36 mouse cellular contexts compared by ENCODE assay signal in the genomic region with DNA sequence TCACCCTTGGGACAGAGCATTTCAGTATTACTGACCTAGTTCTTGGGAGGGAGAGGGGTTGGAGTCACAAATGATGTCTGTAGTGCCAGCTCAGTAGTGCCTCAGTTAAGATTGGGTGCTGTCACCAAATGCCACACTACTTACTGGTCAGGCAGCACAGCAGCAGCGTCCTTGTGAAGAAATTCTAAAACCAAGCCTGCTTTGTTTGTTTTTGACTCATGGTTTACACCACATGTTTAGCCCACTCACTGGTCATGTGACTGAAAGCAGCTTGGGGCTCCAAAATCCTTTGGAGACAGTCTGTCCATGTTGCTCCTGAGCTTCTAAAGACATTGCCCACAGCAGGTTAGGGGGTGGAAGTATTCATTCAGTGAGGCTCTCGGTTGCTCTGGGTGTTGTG. TPM values are rescaled to one million over a fixed set of nuclear protein-coding genes. Genes with fewer than 3 reads are reported as not detected.
DNase-seq lines count a peak whose midpoint lies in the region; ATAC-seq and TF ChIP-seq lines count a peak whose summit lies in the region.
"Had no signal": no experiment of that assay in that cellular context is flagged by ENCODE, and none has a peak within 500 bp of the region (broad histone marks: within the 10 kb centered on the region; RNA-seq: fewer than 3 reads in every experiment).

No protein-coding gene starts in this region.

- H3ac ChIP-seq in C2C12 (ENCODE audit: control insufficient read depth, insufficient read length, low read depth) (no peak overlapping the region), myocyte (ENCODE audit: control insufficient read depth, insufficient read length) (no peak overlapping the region)

- DNase-seq in heart, adult 11 months: peak; percentile 80
- DNase-seq in heart, postnatal 10 days: no peak
- peak; percentile 9 to 14 for DNase-seq in layer of hippocampus, postnatal 36 days
- DNase-seq in layer of hippocampus, postnatal 25 days (ENCODE audit: extremely low spot score in 1 of 2, low spot score in 1 of 2): no peak
- no peak for DNase-seq in liver, embryonic 11.5 days (ENCODE audit: low spot score)
- DNase-seq: adrenal gland, adult 8-10 months; cerebellum, adult 11-12 months; cerebellum, adult 9-11 months; forebrain, postnatal 0 days; gastrocnemius, postnatal 14 days; kidney, postnatal 14 days; liver, postnatal 0 days; lung, postnatal 36 days; retina, postnatal 1 day; spleen, adult 18-20 months; thymus, postnatal 36 days had no signal

- H3K27me3 ChIP-seq in C2C12 (ENCODE audit: control insufficient read depth, insufficient read depth, insufficient read length) (no peaks in the 10 kb centered on the region), myocyte (ENCODE audit: control insufficient read depth, insufficient read depth, insufficient read length) (no peaks in the 10 kb centered on the region)
- H3K27me3 ChIP-seq in liver, embryonic 11.5 days (replicated peaks; ENCODE audit: control insufficient read depth, insufficient read depth, low read length): no peaks in the 10 kb centered on the region
- H3K27me3 ChIP-seq: forebrain, embryonic 12.5 days; limb, embryonic 13.5 days; liver, embryonic 12.5 days; midbrain, embryonic 12.5 days had no signal

- H3K36me3 ChIP-seq in C2C12 (ENCODE audit: control insufficient read depth, insufficient read depth): no peaks in the 10 kb centered on the region
- no peaks in the 10 kb centered on the region for H3K36me3 ChIP-seq in myocyte (ENCODE audit: control insufficient read depth, insufficient read depth)
- H3K36me3 ChIP-seq in liver, embryonic 11.5 days (ENCODE audit: control insufficient read depth, insufficient read depth, low read length): no peaks in the 10 kb centered on the region
- H3K36me3 ChIP-seq: forebrain, embryonic 12.5 days; limb, embryonic 13.5 days; liver, embryonic 12.5 days; midbrain, embryonic 12.5 days had no signal

- H3K4me1 ChIP-seq in liver, embryonic 11.5 days (replicated peaks; ENCODE audit: control insufficient read depth, insufficient read depth, low read length): no peaks in the 10 kb centered on the region
- H3K4me1 ChIP-seq: midbrain, embryonic 12.5 days had no signal

- peak overlapping the region; percentile 82 for H3K4me2 ChIP-seq in myocyte (ENCODE audit: low read depth)
- H3K4me2 ChIP-seq in liver, embryonic 11.5 days: no peak overlapping the region
- H3K4me2 ChIP-seq: forebrain, embryonic 12.5 days; heart, embryonic 11.5 days; hindbrain, embryonic 14.5 days; limb, embryonic 13.5 days; liver, embryonic 12.5 days; midbrain, embryonic 12.5 days had no signal

- no peaks in the 10 kb centered on the region for H3K9me3 ChIP-seq in liver, embryonic 11.5 days (ENCODE audit: control insufficient read depth, low read length)
- H3K9me3 ChIP-seq: forebrain, embryonic 12.5 days; limb, embryonic 13.5 days; liver, embryonic 12.5 days; midbrain, embryonic 12.5 days had no signal

- H3K4me3 ChIP-seq in C2C12 (ENCODE audit: insufficient read depth, poor library complexity, severe bottlenecking) (no peak overlapping the region), myocyte (no peak overlapping the region)
- H3K4me3 ChIP-seq in liver, embryonic 11.5 days (ENCODE audit: low read depth, low read length): no peak overlapping the region
- H3K4me3 ChIP-seq: erythroblast, embryonic 14.5 days; forebrain, embryonic 12.5 days; limb, embryonic 13.5 days; liver, embryonic 12.5 days; midbrain, embryonic 12.5 days had no signal

- no peak overlapping the region for H3K9ac ChIP-seq in liver, embryonic 11.5 days (ENCODE audit: low read depth, low read length)
- H3K9ac ChIP-seq: forebrain, embryonic 12.5 days; forebrain, postnatal 0 days; hindbrain, embryonic 14.5 days; limb, embryonic 13.5 days; liver, embryonic 12.5 days; liver, postnatal 0 days; midbrain, embryonic 12.5 days had no signal

- 59% methylated on average over 2 of the region's 2 CpGs for WGBS in liver, embryonic 11.5 days

- intact Hi-C loops in heart, postnatal 10 days (cut with DNase I): loop anchor here (5.0 kb wide), 1 partner anchor 46 kb away; no protein-coding TSS in a partner anchor

- H3K79me2 ChIP-seq in C2C12 (ENCODE audit: control insufficient read depth, insufficient read depth) (peaks cover 1% of the 10 kb centered on the region), myocyte (ENCODE audit: control insufficient read depth, insufficient read depth) (peaks cover under 1% of the 10 kb centered on the region)

- no peak for TF ChIP-seq CTCF in C2C12 (IDR thresholded peaks at IDR 0.05; ENCODE audit: control insufficient read depth, insufficient read depth, insufficient read length)

- no peak for TF ChIP-seq POLR2A in myocyte (IDR thresholded peaks at IDR 0.05; ENCODE audit: insufficient read length, low read depth)

- H3K79me3 ChIP-seq in C2C12 (ENCODE audit: low read depth): no peaks in the 10 kb centered on the region

- no peak for ATAC-seq in liver, embryonic 11.5 days (replicated peaks; ENCODE audit: low FRiP score)
- ATAC-seq: forebrain, postnatal 0 days; intestine, postnatal 0 days; liver, embryonic 12.5 days; liver, postnatal 0 days had no signal

- H3K27ac ChIP-seq in liver, embryonic 11.5 days (ENCODE audit: low read depth, low read length): no peak overlapping the region
- H3K27ac ChIP-seq: forebrain, embryonic 12.5 days; hindbrain, embryonic 14.5 days; limb, embryonic 13.5 days; liver, embryonic 12.5 days; midbrain, embryonic 12.5 days had no signal

TF ChIP-seq in C2C12, 6 proteins besides CTCF, POLR2A, EP300 and RAD21:
- TF ChIP-seq USF1 (IDR thresholded peaks at IDR 0.05; ENCODE audit: low read depth) (peak; percentile 96), FOSL1 (IDR thresholded peaks at IDR 0.05; ENCODE audit: insufficient read depth, low read length, poor library complexity, severe bottlenecking) (no peak), MAX (IDR thresholded peaks at IDR 0.05) (peak; percentile 59), MYOG (IDR thresholded peaks at IDR 0.05; ENCODE audit: control insufficient read depth, extremely low read depth, insufficient read length) (no peak)

TF ChIP-seq in myocyte, 11 proteins besides CTCF, POLR2A, EP300 and RAD21:
- no peak for TF ChIP-seq E2F4 (IDR thresholded peaks at IDR 0.05; ENCODE audit: insufficient read depth)
- peak; percentile 92 for TF ChIP-seq USF1 (IDR thresholded peaks at IDR 0.05; ENCODE audit: low read depth)
TF ChIP-seq in myocyte: peak in this region for 1.

RNA-seq across cellular contexts. Expression of gene Ppfibp1, which starts 4.9 kb away (rescaled TPM):
- 100 to 1,000 TPM in 1 of 2 experiments, 10 to 100 TPM in 1; 78.5 to 106 TPM for total RNA-seq in heart, postnatal 10 days (2021)
- 10 to 100 TPM; 41.2 to 44.2 TPM for total RNA-seq in layer of hippocampus, postnatal 36 days (2021)
- 10 to 100 TPM; 40.9 to 41.7 TPM for total RNA-seq in layer of hippocampus, postnatal 25 days (2021)
- polyA plus RNA-seq in C2C12 (2012; fragmentation: generic; extraction: Trizol) (61.1 TPM), myocyte (2012; fragmentation: generic; extraction: Trizol) (79.3 TPM)
- polyA plus RNA-seq in liver, embryonic 11.5 days (2014; fragmentation: Nextera tagmentation; extraction: Ambion mirVana): 31.1 and 33.1 TPM in 2 replicates
- polyA plus RNA-seq: erythroblast, embryonic 14.5 days had no signal

RNA-seq across cellular contexts. Expression of gene Smco2, which starts 33.5 kb away (rescaled TPM):
- total RNA-seq in heart, postnatal 10 days (2021): under 1 TPM; 0.40 to 0.62 TPM
- not detected for total RNA-seq in layer of hippocampus, postnatal 36 days (2021)
- total RNA-seq in layer of hippocampus, postnatal 25 days (2021): not detected
- polyA plus RNA-seq in C2C12 (2012; fragmentation: generic; extraction: Trizol) (not detected), myocyte (2012; fragmentation: generic; extraction: Trizol) (not detected)
- not detected in 2 replicates for polyA plus RNA-seq in liver, embryonic 11.5 days (2014; fragmentation: Nextera tagmentation; extraction: Ambion mirVana)
- total RNA-seq: adrenal gland, adult 8-10 months; forebrain, postnatal 0 days; gastrocnemius, postnatal 14 days; granulocyte monocyte progenitor cell, adult 5-6 weeks; hematopoietic stem cell, adult 5-6 weeks; layer of hippocampus, adult 8-10 months; left cerebral cortex, postnatal 36 days; megakaryocyte, adult 5-6 weeks had no signal
- polyA plus RNA-seq: embryonic facial prominence, embryonic 14.5 days; erythroblast, embryonic 14.5 days; forebrain, embryonic 12.5 days; forebrain, postnatal 0 days; heart, embryonic 11.5 days; hindbrain, embryonic 14.5 days; intestine, postnatal 0 days; kidney, embryonic 14.5 days; limb, embryonic 13.5 days; liver, embryonic 12.5 days; liver, postnatal 0 days; lung, embryonic 16.5 days; midbrain, embryonic 12.5 days; neural tube, embryonic 14.5 days; stomach, embryonic 16.5 days had no signal

Comparison
In these comparisons a context has a peak if more than half of its experiments do, and no peak if none do; other contexts are left out.
1. DNase-seq: peak in heart, adult 11 months (single experiment) and layer of hippocampus, postnatal 36 days (2 of 2); none in heart, postnatal 10 days (0 of 2), layer of hippocampus, postnatal 25 days (0 of 2) and liver, embryonic 11.5 days (single experiment).